Mouse (Mus musculus): ENCODE measurements around the gene Spred2.
"Not testable (repeated sequence)": the region's sequence is repeated elsewhere in the genome, so short reads cannot be mapped to it uniquely, and the experiment has no call there.

Spred2 gene

DNA sequence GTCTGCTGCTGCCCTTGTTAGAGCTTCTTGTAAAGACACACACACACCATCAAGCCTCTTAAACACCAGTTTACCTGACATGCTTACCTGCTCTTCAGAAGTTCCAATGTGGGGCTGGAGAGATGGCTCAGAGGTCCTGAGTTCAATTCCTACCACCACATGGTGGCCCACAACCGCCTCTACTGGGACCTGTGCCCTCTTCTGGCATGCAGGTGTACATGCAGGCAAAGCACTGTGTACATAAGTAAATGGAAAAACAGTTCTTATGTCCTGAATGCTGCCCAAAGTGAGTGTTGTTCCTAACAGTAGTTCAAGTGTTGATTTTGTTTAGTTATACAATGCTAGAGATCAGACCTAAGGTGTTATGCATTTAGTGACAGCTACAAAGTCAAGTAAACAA is 132.0 kb downstream of the Spred2 start:
- DNase-seq (ENCODE audit: low spot score), result no peak

DNA sequence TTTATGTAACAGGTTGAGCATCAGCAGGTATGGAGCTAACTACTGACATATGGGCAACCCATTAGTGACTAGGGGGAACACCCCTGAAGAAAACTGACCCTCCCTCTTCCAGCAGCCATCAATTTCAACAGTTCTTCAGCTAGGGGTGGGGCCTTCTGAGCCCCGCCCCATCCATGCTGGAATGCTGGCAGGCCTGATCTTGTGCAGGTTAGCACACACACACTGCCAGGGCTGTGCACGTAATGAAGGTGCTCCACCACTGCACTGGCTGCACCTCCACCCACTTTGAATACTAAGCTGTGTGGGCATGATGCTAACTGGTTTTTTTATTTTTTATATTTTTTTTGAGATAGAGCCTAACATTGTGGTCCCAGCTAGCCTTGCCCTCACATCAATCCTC is 133.3 kb downstream of the Spred2 start:
- DNase-seq (ENCODE audit: low spot score), result no peak

DNA sequence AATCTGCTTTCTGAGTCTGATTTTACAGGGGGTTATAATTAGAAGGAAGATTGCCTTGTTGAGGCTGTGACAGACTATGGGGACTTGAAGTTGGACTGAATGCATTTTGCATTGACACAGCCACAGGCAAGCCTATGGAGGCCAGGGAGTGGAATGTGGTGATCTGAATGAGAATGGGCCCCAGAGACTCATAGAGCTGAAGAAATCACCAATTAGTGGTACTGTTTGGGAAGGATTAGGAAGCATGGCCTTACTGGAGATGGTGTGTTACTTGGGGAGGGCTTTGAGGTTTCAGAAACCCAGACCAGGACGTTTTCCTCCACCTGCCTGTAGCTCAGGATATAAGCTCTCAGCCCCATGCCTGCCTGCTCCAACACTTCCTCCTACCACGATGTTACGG is 135.6 kb downstream of the Spred2 start:
- no peak for DNase-seq (ENCODE audit: low spot score)

DNA sequence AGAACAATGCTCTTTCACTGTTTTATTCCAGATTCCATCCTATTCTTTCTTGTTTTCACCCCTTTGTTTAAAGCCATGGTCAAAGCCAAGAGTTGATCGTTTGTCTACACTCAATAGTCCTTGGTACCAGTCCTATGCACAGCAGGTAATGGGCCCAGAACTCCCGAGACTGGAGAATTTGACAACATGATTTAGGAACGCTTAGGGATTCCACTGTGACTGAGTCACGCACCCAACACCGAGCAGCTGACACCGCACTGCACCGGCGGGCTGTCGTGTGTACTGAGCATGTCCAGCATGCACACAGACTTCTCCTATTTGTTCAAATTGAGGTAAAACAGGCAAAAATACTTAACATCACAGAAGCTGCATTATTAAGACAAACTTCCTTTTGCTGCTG is 138.6 kb downstream of the Spred2 start:
- not testable (repeated sequence) for DNase-seq (ENCODE audit: low spot score)

DNA sequence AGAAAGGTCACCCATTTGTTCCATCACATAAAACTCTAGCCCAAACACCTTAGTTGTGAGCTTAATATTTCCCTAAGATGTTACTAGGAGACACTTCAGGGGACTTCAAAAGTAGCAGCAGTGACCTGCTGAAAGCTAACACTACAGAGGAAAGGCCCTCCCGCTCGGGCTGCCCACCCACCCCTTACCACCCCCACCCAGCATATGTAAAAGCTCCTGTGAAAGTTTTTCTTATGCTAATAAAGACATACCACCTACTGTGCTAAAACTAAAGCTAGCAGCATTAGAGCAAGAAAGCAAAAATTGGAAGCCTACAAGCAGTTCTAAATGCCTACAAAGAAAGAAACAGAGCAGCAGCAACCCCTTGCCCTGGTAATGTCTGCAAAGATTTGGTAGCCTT is 139.9 kb downstream of the Spred2 start:
- not testable (repeated sequence) for DNase-seq (ENCODE audit: low spot score)

DNA sequence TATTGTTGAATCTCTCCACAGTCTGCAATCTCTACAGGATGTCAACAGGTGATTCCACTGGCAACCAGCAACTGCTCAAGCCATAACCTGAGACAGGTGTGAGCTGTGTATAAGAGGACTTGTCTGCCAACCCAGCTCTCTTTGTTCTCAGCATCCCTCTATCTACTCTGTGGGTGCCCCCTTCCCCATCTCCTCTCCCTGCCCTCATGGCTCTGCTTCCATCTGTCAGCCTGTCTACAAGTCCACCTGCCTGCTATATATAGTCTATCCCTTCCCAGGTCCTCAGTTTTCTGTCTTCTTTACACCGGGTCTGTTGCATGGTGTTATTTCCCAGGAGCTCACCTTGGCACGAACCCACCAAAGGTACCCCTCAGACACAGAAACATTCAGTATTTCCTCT is 140.8 kb downstream of the Spred2 start:
- DNase-seq (ENCODE audit: low spot score), result no peak

DNA sequence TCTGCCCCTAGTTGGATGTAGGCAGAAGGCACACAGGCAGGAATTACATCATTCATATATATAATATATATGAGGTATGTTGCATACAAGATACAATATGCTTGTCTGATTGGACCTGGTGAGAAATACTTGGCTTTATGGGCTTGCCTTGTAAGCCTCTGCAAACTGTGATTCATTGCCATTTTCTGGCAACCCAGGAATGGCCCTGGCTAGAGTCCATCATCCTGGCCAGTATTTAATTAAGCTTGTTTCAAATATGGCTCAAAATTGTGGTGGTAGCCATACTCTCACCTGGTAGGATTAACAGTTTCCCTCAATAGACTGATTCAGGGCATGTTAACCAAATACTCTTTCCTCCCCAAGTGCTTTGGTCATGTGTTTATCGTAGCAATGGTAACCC is 141.9 kb downstream of the Spred2 start:
- DNase-seq (ENCODE audit: low spot score), result no peak

DNA sequence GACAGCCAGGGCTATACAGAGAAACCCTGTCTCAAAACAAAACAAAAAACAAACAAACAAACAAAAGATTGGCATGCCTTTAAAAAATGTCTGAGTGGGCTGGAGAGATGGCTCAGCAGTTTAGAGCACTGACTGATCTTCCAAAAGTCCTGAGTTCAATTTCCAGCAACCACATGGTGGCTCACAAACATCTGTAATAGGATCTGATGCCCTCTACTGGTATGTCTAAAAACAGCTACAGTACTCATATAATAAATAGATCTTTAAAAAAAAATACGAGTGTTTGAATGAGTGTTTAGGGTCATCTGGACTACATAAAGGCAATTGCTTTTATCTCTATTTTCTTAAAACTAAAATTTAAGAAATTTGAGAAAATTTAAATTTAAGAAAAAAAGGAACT is 143.3 kb downstream of the Spred2 start:
- DNase-seq (ENCODE audit: low spot score), result no peak

DNA sequence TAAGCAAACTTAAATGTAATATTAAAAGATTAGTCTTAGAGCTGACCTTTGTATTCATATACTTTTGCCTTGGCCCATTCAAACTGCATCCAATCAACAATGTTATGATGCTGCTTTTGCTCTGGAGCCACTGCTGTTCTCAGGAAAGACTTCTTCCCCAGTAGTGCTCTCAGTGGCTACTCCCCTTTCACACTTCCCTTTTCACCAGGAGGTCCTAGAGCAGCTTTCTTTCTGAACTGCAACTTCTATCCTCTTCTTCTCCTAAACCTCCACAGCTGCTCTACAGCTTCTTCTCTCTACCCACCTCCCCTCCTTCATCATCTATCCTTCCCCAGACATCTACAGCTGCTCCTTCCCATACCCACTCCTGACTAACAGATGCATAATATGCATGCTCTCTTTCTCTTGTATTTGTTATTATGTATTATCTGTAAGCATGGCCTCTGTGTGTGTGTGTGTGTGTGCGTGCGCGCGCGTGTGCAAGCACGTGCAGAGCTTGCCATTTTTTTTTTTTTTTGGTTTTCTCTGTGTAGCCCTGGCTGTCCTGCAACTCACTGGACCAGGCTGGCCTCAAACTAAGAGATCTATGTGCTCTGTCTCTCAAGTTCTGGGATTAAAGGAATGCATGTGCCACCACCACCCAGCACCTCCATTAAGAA is 144.3 kb downstream of the Spred2 start:
- DNase-seq (ENCODE audit: low spot score), result no peak

DNA sequence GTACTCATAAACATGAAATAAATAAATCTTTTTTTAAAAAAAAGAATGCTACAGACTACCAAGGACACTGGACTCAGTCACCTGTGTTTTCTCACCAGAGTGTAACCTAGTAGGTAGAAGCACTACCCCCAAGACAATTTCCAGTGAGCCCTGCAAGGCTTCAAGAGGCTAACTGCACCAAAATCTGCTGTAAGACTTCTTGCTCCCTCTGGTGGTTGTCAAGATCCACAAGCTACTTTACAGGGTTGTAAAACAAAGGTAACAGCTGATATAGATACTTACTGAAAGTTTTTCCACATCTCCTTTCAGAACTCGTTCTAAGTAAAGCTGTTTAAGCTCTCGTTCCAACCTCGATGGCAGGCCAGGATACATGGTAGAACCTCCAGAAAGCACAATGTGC is 148.0 kb downstream of the Spred2 start:
- DNase-seq (ENCODE audit: low spot score), result no peak

DNA sequence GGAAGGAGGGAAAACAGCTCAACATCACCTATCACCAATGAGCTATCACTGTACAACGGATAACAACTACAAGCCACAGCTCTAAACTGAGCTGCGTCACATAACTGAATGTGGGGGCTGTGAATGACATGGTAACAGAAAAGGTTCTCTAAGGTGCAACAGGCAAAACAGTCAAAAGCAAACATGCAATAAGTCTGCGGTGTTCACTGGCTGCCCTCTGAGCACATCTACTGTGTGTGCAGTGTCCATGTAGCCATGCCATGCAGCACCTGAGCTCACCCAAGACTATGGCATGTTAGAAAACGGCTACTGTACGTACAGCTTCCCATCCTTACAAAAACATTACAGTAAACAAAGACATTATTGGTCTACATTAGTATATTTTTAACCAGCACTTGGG is 148.7 kb downstream of the Spred2 start:
- no peak for DNase-seq (ENCODE audit: low spot score)
